ENCODE assay signal across 12 mouse cellular contexts in genomic region chr9:78504133-78504532, GRCm38 (mm10). TPM values are rescaled to one million over a fixed set of nuclear protein-coding genes. Genes with fewer than 3 reads are reported as not detected.
A peak's percentile ranks its signal among the peaks of the same experiment; 100 is the strongest.
DNase-seq lines count a peak whose midpoint lies in the region; ATAC-seq and TF ChIP-seq lines count a peak whose summit lies in the region.
"Had no signal": no experiment of that assay in that cellular context is flagged by ENCODE, and none has a peak within 500 bp of the region (broad histone marks: within the 10 kb centered on the region; RNA-seq: fewer than 3 reads in every experiment).

No protein-coding gene starts in this region.

- H3K9ac ChIP-seq in forebrain, embryonic 11.5 days (ENCODE audit: low read length), result no peak overlapping the region
- peak overlapping the region; percentile 13; the same call in 1 of the 2 replicates for H3K9ac ChIP-seq in hindbrain, embryonic 15.5 days
- peak overlapping the region; percentile 56; the same call in 1 of the 2 replicates for H3K9ac ChIP-seq in midbrain, postnatal 0 days (replicated peaks; ENCODE audit: low read length, poor library complexity, severe bottlenecking)
- H3K9ac ChIP-seq: stomach, embryonic 15.5 days had no signal

- no peak for ATAC-seq in forebrain, embryonic 11.5 days (replicated peaks; ENCODE audit: low FRiP score)
- no peak for ATAC-seq in hindbrain, embryonic 15.5 days (ENCODE audit: low FRiP score, low read depth)
- no peak; the same call in 1 of the 2 replicates for ATAC-seq in midbrain, postnatal 0 days (ENCODE audit: low FRiP score)
- ATAC-seq: activated CD4-positive, CD25-positive, alpha-beta regulatory T cell, adult 4 months had no signal

- no peaks in the 10 kb centered on the region for H3K36me3 ChIP-seq in forebrain, embryonic 11.5 days (ENCODE audit: control insufficient read depth, insufficient read depth, low read length)
- H3K36me3 ChIP-seq in hindbrain, embryonic 15.5 days, result no peaks in the 10 kb centered on the region
- H3K36me3 ChIP-seq in midbrain, postnatal 0 days (ENCODE audit: insufficient read depth, low read length), result no peaks in the 10 kb centered on the region; the same call in 1 of the 2 replicates
- H3K36me3 ChIP-seq: stomach, embryonic 15.5 days had no signal

- no peaks in the 10 kb centered on the region for H3K9me3 ChIP-seq in forebrain, embryonic 11.5 days (ENCODE audit: control insufficient read depth, low read length)
- no peaks in the 10 kb centered on the region for H3K9me3 ChIP-seq in hindbrain, embryonic 15.5 days
- no peaks in the 10 kb centered on the region for H3K9me3 ChIP-seq in midbrain, postnatal 0 days (ENCODE audit: low read length)
- H3K9me3 ChIP-seq: stomach, embryonic 15.5 days had no signal

- H3K4me1 ChIP-seq in forebrain, embryonic 11.5 days (replicated peaks; ENCODE audit: control insufficient read depth, insufficient read depth, low read length), result peaks cover 11% of the 10 kb centered on the region
- H3K4me1 ChIP-seq in hindbrain, embryonic 15.5 days (replicated peaks), result peaks cover 31% of the 10 kb centered on the region
- H3K4me1 ChIP-seq in midbrain, postnatal 0 days (ENCODE audit: insufficient read depth, low read length), result peaks cover 16% of the 10 kb centered on the region
- H3K4me1 ChIP-seq: stomach, embryonic 15.5 days had no signal

- no peak overlapping the region for H3K4me3 ChIP-seq in forebrain, embryonic 11.5 days (ENCODE audit: low read depth, low read length)
- peak overlapping the region; percentile 24 for H3K4me3 ChIP-seq in hindbrain, embryonic 15.5 days
- H3K4me3 ChIP-seq in midbrain, postnatal 0 days (ENCODE audit: low read depth, low read length), result peak overlapping the region; percentile 30
- H3K4me3 ChIP-seq: stomach, embryonic 15.5 days had no signal

- no peak overlapping the region for H3K4me2 ChIP-seq in forebrain, embryonic 11.5 days (ENCODE audit: low read depth, low read length, severe bottlenecking)
- H3K4me2 ChIP-seq in hindbrain, embryonic 15.5 days, result peak overlapping the region; percentile 47
- peak overlapping the region; percentile 46 for H3K4me2 ChIP-seq in midbrain, postnatal 0 days (ENCODE audit: low read depth, low read length, poor library complexity, severe bottlenecking)
- H3K4me2 ChIP-seq: heart, embryonic 11.5 days had no signal

- peak overlapping the region; percentile 43; the same call in 1 of the 2 replicates for H3K27ac ChIP-seq in forebrain, embryonic 11.5 days (ENCODE audit: low read depth, low read length)
- peak overlapping the region; percentile 85 for H3K27ac ChIP-seq in hindbrain, embryonic 15.5 days (replicated peaks)
- H3K27ac ChIP-seq in midbrain, postnatal 0 days (ENCODE audit: low read depth, low read length), result peak overlapping the region; percentile 94

- peak; percentile 59 for DNase-seq in R1 (ENCODE audit: low read depth, low spot score)
- no peak for DNase-seq in forebrain, embryonic 11.5 days (ENCODE audit: low spot score)
- no peak for DNase-seq in midbrain, postnatal 0 days (ENCODE audit: low spot score)
- no peak for DNase-seq in left cerebral cortex, adult 9 months (ENCODE audit: low spot score in 2 of 2)
- DNase-seq in ovary, postnatal 10 days (ENCODE audit: low spot score), result no peak
- no peak for DNase-seq in left cerebral cortex, adult 8-10 months (ENCODE audit: low spot score in 2 of 2)

- TF ChIP-seq CTCF in midbrain, postnatal 0 days (IDR thresholded peaks at IDR 0.05), result no peak

- WGBS in forebrain, embryonic 11.5 days, result 58% methylated on average over 4 of the region's 4 CpGs
- WGBS in hindbrain, embryonic 15.5 days, result 55% methylated on average over 4 of the region's 4 CpGs
- WGBS in midbrain, postnatal 0 days, result 58% methylated on average over 4 of the region's 4 CpGs

- H3K27me3 ChIP-seq in forebrain, embryonic 11.5 days (ENCODE audit: control insufficient read depth, insufficient read depth, low read length), result no peaks in the 10 kb centered on the region
- no peaks in the 10 kb centered on the region for H3K27me3 ChIP-seq in hindbrain, embryonic 15.5 days
- H3K27me3 ChIP-seq in midbrain, postnatal 0 days (ENCODE audit: insufficient read depth, low read length), result no peaks in the 10 kb centered on the region
- H3K27me3 ChIP-seq: stomach, embryonic 15.5 days had no signal

RNA-seq across cellular contexts. Expression of gene Eef1a1, which starts 15.2 kb away (rescaled TPM):
- polyA plus RNA-seq in forebrain, embryonic 11.5 days (2014; fragmentation: Nextera tagmentation; extraction: Ambion mirVana), result 4,522 and 4,661 TPM in 2 replicates
- polyA plus RNA-seq in hindbrain, embryonic 15.5 days (2015; fragmentation: Nextera tagmentation; extraction: Ambion mirVana), result 2,946 and 3,077 TPM in 2 replicates
- 6,169 and 7,035 TPM in 2 replicates for total RNA-seq in midbrain, postnatal 0 days (2014; rRNA removed)
- polyA plus RNA-seq in midbrain, postnatal 0 days (2015; fragmentation: Nextera tagmentation; extraction: Ambion mirVana), result 2,410 and 2,461 TPM in 2 replicates
- 1,000 to 10,000 TPM; 2,343 to 2,844 (median 2,594) TPM for total RNA-seq in left cerebral cortex, adult 8-10 months (2022)

RNA-seq across cellular contexts. Expression of gene Gm17324, which starts 55.5 kb away (rescaled TPM):
- polyA plus RNA-seq in forebrain, embryonic 11.5 days (2014; fragmentation: Nextera tagmentation; extraction: Ambion mirVana), result 0.72 and 0.80 TPM in 2 replicates
- 1.9 and 2.9 TPM in 2 replicates for polyA plus RNA-seq in hindbrain, embryonic 15.5 days (2015; fragmentation: Nextera tagmentation; extraction: Ambion mirVana)
- total RNA-seq in midbrain, postnatal 0 days (2014; rRNA removed), result 0.47 and 5.4 TPM in 2 replicates
- 3.7 and 4.1 TPM in 2 replicates for polyA plus RNA-seq in midbrain, postnatal 0 days (2015; fragmentation: Nextera tagmentation; extraction: Ambion mirVana)
- total RNA-seq in left cerebral cortex, adult 8-10 months (2022), result under 1 TPM; 0.40 to 0.54 (median 0.47) TPM
- total RNA-seq: megakaryocyte progenitor cell, adult 5-6 weeks; neutrophil, adult 5-6 weeks had no signal
- polyA plus RNA-seq: activated CD4-positive, CD25-positive, alpha-beta regulatory T cell, adult 4 months had no signal

RNA-seq across cellular contexts. Expression of gene Mto1, which starts 56.1 kb away (rescaled TPM):
- 28.0 and 30.6 TPM in 2 replicates for polyA plus RNA-seq in forebrain, embryonic 11.5 days (2014; fragmentation: Nextera tagmentation; extraction: Ambion mirVana)
- 28.6 and 30.5 TPM in 2 replicates for polyA plus RNA-seq in hindbrain, embryonic 15.5 days (2015; fragmentation: Nextera tagmentation; extraction: Ambion mirVana)
- total RNA-seq in midbrain, postnatal 0 days (2014; rRNA removed), result 27.1 and 27.5 TPM in 2 replicates
- polyA plus RNA-seq in midbrain, postnatal 0 days (2015; fragmentation: Nextera tagmentation; extraction: Ambion mirVana), result 18.5 and 18.7 TPM in 2 replicates
- total RNA-seq in left cerebral cortex, adult 8-10 months (2022), result 10 to 100 TPM; 22.9 to 29.3 (median 26.9) TPM

Comparison
In these comparisons a context has a peak if more than half of its experiments do, and no peak if none do; other contexts are left out.
1. H3K27ac ChIP-seq: peak in every context shown above with its lines; median percentile 94 in midbrain, postnatal 0 days; 85 in hindbrain, embryonic 15.5 days; 43 in forebrain, embryonic 11.5 days.